ENCODE assay signal across 8 mouse cellular contexts in genomic region chr3:119194071-119194470, GRCm38 (mm10).
"Had no signal": no experiment of that assay in that cellular context is flagged by ENCODE, and none has a peak within 500 bp of the region (broad histone marks: within the 10 kb centered on the region; RNA-seq: fewer than 3 reads in every experiment).

No protein-coding gene starts in this region.

- DNase-seq: kidney, adult 18-20 months; kidney, postnatal 10 days; kidney, postnatal 4 days; liver, embryonic 13.5 days; lung, adult 18-20 months; right cerebral cortex, adult 18-20 months; right cerebral cortex, postnatal 25 days; thymus, postnatal 36 days had no signal
